Mouse (Mus musculus): ENCODE measurements around the gene D630003M21Rik. TPM values are rescaled to one million over a fixed set of nuclear protein-coding genes. Genes with fewer than 3 reads are reported as not detected.

The D630003M21Rik gene
- total RNA-seq, 1 experiment from 2014 or later: 2.4 TPM

DNA sequence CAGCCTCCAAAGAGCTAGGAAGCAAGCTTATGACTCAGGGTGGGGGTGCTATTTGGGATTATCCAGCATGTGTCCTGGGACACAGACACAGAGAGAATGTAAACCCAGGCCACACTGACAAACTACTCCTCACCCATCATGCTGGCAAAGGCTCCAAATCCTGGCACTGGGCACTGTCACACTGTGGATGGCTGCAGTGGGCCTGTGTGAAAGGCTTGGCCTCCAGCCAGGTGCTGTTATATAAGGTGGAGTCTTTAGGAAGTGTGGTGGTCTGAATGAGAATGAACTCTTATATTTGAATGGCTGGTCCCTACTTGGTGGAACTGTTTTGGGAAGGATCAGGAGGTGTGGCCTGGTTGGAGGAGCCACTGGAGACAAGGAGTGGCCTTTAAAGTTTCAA is 7.7 kb upstream of the D630003M21Rik start:
- no peak for DNase-seq

DNA sequence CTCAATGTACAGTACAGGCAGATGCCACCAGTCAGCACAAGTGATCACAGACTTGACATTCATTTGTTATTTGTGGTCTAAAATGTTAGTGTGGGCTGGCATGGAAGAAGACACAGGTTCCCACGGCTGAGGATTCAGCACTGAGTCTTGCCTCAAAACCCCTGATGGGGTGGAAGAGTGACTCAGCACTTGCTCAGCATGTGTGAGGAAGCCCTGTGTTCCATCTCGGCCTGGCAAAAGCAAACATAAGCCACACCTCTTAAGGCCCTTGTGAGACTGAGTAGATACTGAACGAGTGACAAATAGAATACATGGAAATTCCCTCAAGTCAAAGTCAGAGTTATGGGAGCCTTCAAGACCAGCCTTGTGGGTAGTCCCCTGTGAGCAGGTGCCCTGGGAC is 4.1 kb upstream of the D630003M21Rik start:
- no peak for DNase-seq

DNA sequence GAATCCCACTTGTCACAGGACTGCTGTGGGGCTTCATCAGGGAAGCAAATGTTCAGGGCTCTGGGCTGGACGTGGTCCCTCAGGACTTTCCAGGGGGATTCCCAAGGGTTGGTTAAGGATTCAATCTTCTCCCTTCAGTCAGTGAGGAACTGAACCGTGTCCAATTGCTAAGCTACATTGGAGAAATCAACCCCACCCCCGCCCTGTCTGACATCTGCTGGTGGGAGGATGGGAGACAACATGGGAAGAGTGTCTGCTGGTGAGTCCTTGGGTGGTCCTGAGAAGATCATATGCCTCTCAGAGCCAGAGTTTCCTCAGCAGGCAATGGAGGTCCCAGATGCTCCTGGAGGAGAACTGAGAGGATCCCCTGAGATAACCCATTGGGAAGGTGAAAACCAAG is 3.4 kb upstream of the D630003M21Rik start:
- DNase-seq: no peak

DNA sequence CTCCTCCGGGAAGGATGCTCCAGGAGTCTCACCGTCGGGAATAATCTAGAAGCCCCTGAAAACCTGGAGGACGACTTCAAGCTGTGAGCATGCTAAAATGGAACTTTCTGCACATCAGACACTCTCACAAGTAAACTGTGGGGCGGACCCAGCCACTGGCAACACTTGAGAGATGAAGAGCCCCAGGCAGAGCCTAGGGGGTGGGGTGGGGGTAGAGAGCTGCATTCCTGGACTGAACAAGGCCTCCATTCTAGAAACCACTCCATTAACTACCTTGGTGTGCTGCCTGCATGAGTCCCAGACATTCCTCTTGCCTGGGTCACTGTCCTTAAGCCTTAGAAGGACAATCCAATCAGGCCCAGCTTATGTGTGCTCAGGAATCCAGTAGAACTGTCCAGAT is 2.0 kb upstream of the D630003M21Rik start:
- DNase-seq: no peak

DNA sequence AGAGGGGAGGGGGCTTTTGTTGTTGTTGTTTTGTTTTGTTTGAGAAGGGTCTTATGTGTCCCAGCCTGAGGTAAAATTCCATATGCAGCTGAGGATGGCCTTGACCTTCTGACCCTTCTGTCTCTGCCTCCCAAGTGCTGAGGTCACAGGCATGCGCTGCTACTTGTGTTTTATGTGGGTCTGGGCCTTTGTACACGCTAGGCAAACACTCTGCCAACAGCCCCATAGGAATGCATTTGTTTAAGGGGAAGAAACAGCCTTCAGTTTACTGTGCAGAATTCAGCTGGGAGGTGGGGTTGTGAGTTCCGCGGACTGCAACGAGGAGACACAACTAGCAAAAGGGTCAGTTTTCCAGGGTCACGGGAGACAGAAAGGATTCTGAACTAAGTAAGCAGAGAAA is 1.6 kb upstream of the D630003M21Rik start:
- DNase-seq: no peak

DNA sequence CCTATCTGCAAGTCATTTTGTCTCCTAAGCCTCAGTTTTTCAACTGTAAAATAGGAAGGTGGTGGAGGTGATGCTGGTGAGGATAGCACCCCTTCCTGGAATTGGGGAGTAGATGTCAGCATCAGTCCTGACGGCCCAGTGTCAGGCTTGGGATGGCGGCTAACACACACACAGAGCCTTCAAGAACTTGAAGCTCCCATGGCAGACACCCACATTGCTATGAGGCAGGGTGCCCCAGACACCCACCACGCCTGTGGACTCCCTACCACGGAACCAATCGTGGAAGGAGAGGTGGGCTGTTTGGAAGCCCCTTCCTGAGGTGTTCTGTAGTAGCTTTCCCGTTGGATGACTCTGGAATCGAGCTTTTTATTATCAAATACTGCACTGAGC is 476 bp upstream of the D630003M21Rik start:
- no peak for DNase-seq

DNA sequence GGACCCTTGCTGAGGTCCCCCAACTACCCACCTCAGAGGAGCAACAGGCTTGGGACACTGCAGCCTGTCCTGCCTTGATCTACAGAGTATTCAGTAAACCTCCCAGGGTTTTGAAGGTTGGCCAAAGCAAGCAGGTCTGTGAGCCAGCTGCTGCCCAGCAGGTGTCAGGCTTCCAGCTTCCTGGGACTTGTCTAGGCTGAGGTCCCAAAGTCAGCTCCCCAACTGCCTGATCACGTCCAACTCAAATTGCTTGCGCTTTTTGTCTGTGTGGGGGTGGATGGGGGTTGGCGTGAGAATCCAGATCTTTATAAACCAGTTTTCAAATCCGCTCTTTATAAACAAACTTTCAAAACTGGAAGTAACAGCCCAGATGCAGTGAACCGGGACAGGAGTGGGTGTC is 3.7 kb downstream of the D630003M21Rik start:
- peak; percentile 75 for DNase-seq

DNA sequence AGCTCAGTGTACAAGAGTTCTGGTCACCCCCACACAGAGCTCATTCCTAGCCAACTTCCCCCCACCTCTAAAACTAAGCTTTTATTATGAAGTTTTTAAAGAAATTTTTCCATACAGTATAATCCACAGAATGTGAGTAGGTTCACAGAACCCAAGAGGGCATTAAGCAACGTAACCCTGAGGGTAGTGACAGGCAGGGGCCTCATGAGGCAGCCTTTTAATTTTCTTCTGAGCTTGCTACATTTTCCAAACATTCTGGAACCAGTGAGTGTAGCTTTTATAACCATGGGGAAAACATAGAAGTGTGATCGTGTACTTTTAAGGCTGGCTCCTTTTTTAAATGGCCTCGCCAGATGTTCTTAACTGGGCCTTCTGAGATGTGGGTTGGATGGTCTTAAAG is 5.5 kb downstream of the D630003M21Rik start:
- no peak for DNase-seq

DNA sequence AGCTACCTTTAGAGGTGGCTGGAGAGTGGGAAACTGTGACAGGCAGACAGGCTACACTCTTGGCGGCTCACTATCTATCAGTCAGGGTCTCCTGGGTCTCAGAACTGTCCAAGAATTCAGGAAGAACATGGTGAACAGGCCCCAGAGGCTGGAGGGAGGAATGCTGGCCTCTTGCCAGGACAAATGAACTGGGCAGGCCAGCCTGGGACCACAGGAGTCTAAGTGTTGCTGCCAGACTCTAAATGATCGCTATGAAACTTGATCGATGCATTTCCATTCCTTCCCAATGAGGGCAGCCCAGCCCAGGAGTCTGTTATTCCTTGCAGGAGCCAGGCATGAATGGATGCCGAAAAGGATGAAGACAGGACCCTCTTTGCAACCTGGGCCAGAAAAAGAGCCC is 6.4 kb downstream of the D630003M21Rik start:
- DNase-seq: peak; percentile 25

DNA sequence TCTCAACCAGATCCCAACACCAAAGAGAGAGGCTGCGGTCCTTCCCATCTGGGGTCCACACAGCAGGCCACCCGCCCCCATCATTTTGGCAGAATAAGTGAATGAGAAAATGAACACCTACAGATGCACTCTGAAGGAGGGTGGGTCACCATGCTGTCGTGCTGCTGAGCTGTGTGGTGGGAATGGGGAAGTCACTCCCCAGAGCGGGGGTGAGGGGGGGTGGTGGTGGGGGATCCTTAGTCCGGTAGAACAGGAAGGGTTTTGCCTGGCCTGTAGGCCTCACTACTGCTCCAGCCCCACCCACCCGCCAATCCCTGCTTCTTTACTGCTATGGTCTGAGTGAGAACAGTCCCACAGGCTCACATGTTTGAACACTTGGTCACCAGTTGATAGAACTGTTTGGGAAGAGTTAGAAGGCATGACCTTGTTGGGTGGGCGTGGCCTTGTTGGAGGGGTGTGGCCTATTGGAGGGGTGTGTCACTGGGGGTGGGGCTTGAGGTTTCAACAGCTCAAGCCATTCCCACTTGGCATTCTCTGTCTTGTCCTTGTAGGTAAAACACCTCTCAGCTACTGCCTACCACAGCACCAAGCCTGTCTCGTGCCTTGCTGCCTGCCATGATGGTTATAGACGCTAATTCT is 7.5 kb downstream of the D630003M21Rik start:
- no peak for DNase-seq

DNA sequence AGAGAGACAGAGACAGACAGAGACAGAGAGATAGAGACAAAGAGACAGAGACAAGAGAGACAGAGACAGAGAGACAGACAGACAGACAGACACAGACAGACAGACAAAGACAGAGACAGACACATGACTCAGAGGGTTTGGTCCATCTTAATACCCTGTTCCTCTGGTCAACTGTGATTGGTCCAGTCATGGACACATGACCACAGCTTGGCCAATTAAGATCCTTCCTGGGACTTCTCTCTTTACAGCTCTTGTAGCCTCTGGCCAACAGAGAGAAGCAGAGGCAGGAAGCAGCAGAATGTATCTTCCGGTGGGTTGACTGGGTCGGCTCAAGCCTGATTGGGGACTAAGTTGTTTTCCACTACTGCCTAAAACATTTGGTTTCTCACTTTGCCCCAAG is 9.5 kb downstream of the D630003M21Rik start:
- no peak for DNase-seq

DNA sequence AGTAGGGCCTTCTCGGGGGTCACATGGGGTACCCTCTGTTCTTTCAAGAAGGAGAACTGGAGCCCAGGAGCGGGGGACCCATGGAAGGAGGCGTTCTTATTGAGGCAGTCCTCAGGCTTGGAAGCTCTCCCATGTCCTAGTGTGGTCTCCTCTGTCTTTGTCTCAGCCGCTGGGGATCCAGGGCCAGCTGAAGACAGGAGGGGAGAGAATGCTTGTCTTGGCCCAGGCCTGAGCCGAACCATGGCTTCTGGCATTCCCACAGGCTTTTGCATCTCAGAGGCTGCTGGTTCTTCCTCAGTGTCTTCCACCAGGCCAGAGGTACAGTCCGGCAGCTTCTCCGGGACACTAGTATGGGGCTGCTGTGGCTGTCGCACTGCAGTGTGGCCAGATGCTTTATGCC is 12.5 kb downstream of the D630003M21Rik start:
- DNase-seq: no peak

DNA sequence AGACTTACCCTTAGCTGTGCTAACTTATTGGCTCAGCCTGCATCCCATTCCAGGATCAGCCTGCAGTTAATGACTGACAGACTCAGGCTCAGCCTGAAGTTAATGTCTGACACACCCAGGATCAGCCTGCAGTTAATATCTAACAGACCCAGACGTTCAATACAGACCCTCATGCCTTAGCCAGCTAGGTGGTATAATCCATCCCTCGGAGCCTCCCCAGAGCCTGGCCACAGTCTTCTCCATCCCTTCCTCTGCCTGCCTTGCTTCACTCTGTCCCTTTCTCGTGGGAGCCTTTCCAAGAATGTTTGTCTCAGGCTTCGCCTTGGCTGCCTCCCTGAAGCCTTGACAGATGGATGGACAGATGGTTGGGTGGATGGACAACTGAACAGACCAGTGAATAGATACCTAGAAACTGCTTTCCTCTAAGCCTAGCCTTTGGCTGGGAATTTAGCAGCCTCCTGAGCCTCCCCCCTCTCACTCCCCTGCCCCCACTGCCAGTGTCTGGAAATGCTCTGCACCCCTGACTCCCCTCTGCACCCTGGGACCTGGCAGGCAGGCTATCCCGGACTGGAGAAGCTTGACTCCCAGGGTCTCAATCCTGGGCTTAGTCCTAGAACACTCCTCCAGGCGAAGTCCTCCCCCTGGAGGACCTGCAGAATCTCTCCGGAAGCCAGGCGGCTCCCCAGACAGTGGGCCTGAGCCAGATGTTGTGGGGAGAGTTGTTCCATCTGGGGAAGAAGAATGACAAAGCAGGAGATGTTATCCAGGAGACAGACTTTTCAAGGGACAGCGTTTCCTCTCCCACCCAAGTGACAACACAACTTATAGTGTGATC is 13.5 kb downstream of the D630003M21Rik start:
- no peak for DNase-seq

DNA sequence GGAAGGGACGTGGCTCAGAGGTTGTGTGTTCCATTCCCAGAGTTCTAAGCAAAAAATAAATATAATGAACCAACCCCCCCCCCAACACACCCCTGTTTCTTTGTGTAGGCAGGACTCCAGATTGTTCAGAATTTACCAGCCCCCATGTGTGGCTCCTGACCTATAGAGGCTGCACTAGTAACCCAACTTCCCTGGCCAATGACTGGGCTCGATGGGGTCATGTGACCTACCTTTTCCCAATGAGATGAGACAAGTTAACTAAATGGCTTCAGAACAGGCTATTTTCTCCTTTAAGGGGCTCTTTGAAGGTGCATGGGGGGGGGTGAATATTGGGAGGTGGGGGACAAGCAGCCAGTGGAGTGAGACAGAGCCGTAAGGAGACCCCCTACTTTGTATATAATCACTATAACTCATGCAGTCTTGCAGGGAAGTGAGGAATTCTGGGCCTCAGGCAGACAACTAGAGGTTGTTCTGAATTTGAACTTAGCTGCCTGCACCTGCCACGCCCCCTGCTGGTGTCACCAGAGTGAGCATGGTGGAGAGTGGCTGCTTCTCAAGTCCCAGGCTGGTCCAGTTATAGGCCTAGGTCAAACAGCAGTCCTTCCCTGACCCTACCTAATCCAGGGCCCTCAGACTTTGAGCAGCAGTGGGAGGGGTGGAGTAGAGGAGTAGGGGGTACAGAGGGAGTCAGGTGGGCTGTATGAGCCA is 17.1 kb downstream of the D630003M21Rik start:
- peak; percentile 54 for DNase-seq

DNA sequence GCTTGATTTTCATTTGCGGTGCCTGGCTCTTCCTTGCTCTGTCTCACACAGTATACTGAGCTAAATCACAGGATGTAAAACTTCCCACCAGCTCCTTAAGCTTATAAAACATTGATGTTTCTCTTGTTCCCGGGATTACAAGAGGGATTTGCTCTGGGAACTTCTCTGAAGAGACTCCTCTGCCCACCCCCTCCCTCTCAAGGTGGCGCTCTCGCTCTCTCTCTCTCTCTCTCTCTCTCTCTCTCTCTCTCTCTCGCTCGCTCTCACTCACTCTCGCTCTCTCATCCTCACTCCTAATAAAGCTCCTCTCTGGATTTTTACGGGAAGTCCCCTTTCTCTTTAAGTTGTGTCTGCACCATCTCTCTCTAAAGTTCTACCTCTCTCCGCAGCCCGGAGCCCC is 18.1 kb downstream of the D630003M21Rik start:
- DNase-seq: no peak

DNA sequence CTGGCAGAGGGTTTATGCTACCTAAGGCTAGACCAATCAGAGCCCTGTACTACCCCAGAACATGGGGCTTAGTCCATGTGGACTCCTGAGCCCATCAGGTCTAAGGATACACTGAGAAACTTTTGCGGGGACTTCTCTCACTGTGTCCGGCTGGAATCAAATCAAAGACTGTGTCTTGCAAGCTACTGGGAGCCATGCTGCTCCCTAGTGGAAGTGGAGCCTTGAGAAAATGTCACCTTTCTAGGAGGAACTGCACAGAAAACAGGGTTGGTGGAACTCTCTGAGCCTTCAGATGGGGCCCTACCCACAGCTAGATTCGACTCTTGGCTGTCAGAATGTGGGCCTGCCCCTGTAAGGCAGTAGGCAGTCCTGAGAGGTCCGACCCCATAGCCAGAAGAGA is 18.5 kb downstream of the D630003M21Rik start:
- peak; percentile 65 for DNase-seq

DNA sequence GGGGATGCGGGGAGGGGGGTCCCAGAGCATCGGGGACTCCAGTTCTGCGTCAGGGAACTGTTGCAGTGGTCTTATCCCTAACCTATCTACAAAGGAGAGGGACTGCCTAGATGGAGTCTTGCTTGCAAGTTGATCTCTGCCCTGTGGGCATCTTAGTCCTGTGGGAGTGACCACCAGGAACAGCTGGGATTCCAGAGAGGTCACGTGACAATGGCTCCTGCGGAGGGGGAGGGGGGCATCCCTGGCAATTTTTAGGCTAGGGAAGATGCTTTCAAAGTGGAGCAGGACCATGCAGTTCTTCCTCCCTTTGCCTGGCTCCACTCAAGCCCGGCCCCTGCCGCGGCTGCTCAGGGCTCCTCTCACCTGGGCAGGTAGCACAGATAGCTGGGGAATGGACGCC is 19.2 kb downstream of the D630003M21Rik start:
- DNase-seq: no peak

DNA sequence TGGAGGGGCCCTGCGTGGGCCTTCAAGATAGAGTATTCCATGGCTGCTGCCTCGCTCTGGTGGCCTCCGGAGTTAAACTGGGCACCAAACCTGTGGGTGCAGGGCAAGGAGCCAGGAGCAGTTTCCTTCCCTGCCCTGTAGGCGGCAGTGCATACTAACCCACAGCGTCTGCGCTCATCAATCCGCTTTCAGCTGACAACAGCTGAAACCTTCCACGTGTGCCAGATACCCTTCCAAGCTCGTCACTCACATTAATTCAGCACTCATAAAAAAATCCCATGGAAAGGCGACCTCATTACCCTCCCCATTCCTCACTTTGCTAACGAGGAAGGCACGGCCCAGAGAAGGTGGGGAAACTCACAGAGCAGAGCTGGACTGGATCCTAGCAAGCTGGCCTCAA is 21.2 kb downstream of the D630003M21Rik start:
- DNase-seq: peak; percentile 86

DNA sequence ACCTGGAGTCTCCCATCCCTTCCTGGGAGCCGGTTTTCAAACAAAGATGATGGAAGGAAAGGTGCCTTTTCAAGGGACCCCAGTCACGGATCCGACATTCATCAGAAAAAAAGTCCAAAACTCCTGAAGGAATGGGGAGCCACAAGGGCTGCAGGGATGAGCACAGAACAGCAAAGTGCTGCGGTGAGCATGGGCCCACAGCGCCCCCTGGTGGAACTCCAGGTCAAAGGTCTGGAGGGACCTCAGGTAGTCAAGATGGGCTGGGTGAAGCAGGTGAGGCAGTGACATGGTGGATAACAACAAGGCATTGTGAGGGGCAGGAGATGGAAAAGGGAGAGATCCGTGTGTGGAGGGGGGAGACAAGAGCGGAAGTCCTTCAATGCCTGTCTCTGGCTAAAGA is 24.9 kb downstream of the D630003M21Rik start:
- peak; percentile 91 for DNase-seq

DNA sequence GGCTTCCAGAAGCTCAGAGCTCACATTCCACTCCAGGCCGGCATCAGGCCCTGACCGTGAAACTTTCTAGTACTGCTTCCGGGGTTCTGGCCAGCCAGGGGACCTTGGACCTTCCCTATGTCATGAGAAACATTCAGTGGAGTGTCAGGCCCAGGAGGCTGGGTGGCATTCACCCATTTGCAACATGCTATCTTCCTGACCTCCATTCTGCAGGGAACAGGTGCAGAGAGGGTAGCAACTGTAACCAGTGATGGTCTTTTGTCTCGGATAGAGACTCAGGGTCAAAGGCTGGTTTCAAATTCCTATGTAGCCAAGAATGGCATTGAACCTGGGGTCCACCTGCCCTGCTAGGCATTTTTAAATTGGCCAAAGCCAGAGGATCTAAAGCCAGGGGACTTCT is 25.3 kb downstream of the D630003M21Rik start:
- no peak for DNase-seq

DNA sequence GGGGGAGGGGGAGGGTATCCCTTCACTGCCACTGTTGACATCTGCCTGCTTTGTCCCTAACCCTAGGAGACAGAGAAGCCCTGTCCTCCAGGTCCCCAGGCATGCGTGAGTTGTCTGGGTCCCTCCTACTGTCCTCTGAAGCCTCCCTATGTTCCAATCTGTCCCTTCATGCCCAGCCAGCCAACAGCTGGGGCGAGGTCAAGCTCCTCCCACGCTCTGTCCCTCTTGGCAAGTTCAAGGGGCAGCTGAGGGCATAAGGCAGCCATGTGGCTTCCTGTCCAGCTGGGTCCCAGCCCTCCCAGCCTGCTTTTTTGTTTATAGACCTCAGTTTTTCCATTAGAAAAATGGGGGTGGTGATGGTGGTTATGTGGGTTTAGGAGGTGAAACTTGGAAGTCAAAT is 29.7 kb downstream of the D630003M21Rik start:
- peak; percentile 58 for DNase-seq

DNA sequence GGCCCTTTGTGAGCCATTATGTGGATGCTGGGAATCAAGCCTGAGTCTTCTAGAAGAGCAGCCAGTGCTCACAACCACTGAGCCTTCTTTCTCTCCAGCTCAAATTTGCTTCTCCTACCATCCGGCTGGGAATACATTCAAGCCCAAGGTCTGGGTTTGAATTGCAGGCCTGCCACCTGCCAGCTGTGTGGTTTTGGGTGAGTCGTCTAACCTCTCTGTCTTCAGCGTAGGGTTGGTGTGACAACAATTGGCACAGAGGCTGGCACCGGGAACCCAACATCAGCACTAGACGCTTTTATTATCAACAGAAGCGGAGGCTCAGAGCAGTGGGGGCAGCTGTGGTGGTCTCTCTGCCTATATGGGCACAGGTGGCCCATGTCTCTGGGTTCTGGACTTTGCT is 30.2 kb downstream of the D630003M21Rik start:
- DNase-seq: no peak

DNA sequence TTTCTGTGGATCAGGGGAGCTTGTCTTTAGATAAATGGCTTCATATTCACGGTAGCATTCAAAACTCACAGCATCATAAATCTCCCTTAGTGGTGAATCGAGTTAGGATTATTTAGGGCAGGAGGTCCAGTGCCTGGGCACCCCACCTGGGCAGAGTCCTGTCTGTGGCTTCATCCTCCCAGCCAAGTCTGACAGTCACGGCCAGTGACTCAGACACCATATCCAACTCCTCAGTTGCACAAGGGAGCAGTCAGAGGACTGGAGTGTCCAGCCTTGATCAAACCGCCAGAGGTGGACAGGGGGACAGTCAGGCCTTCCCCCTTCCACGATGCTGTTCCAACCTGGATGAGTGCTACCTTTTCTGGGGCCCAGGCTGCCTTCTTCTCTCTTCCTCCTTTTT is 31.1 kb downstream of the D630003M21Rik start:
- no peak for DNase-seq
